Mouse (Mus musculus): ENCODE data around the gene Arid1b.

Gene Arid1b

GRCm38 (mm10) chr17:5190367-5190766 lies 196.2 kb downstream of the Arid1b start:
- no peak for DNase-seq (ENCODE audit: low spot score)

DNA sequence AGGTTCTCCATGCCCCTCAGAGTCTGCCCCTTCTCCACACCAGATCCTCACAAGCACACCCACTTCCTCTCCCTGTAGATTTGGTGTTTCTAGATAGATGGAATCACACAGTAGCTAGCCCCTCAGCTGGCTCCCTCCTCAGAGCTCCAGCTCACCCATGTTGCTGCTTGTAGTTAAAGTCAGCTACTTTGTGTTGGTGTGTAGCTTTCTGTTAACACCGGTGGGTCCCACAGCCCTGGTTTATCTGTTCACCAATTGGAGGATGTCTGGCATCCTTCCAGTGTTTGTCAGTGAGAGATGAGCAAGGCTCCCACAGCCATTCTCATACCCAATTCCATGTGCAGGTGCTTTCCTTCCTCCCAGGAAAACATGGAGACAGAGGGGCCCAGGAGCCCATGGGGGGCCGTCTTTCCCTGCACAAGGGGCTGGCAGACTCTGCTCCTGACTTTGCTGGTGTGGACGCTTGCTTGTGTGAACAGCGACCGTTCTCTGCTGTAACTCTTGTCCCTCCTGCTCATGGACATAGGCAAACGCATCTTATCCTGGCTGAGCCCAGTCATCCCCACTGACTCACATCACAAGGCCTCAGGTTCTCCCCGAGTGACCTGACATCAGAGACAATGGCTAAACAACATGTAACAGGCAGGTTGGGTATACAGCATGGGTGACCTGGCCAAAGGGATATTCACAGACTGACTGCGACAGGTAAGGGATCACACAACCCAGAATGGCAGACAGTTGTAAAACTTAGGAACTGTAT lies 200.2 kb downstream of the Arid1b start:
- no peak for DNase-seq (ENCODE audit: low spot score)

GRCm38 (mm10) chr17:5195397-5195796 lies 201.3 kb downstream of the Arid1b start:
- DNase-seq (ENCODE audit: low spot score): no peak

DNA sequence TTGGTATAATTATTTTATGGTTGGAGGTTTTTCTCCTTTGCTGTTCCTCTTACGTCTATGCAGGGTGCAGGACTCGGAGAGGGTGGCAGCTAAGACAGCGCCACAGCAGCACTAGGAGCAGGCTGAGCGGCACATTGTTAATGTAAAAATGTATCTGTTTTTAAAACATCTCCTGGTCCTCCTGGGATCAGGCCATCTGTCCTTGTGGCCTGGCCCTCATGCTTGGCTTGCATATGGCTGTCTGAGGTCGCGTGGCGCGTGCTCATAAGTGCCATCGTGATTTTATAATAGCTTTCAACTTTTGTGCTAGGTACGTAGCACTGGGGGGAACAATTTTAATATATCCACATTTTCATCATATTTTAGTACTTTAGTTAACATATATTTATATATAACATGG lies 201.9 kb downstream of the Arid1b start:
- DNase-seq (ENCODE audit: low spot score): no peak

GRCm38 (mm10) chr17:5196508-5196907 lies 202.4 kb downstream of the Arid1b start:
- DNase-seq (ENCODE audit: low spot score): no peak

DNA sequence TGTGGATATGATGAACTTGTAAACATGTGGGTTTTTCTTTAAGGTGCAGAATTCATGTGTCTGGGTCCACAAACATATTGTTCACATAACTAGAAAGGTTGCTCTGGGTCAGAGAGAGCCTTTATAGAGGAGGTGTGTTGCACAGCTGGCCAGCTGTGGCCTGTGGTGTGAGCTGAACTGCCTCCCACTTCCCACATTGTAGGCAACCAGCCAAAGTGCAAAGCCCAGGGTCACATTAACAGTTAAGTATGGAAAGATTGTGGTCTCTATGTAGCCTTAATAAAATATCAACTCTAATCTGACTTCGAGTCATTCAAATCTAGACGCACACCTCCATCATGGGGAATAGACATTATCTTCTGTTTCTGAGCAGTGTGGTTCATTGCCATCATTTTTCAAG lies 203.0 kb downstream of the Arid1b start:
- no peak for DNase-seq (ENCODE audit: low spot score)

DNA sequence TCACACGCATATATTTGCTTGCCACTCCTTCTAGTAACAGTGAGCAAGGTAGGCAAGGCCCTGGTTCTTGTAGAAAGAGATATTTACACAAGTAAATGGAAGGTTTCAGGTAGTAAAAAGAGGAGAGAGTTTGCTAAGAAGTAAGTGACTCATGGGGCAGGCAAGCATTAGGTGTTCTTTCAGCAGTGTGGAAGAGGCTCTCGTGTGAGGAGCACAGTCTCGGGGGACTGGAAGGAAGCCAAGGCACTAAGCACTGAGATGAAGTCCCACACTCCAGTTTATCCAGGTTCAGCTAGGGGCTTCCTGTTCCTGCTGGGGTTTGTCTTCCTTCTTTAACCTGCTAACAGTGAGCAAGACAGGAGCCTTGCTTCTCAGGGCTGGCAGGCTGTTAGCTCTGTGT lies 203.6 kb downstream of the Arid1b start:
- no peak for DNase-seq (ENCODE audit: low spot score)

- DNase-seq (ENCODE audit: low spot score): no peak
Measured at GRCm38 (mm10) chr17:5198252-5198651, 204.1 kb downstream of the Arid1b start.

DNA sequence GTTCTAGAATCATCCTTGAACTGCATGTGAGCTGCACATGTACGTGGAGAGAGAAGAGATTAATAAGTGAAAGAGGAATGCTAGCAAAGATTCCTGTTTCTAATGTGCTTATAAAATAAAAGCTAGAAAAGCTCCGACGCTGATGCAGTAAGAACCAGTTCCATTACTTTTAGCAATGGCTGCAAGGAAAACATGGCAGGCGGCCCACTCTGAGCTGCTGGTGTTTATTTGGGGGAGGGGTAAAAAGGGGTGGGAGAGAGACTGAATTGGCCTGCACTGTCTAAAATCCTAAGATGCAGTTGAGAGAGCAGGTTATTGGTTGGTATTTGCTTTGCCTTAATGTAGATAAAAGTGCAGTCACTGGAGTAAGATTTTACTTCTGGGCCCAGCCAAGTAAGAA lies 204.7 kb downstream of the Arid1b start:
- DNase-seq (ENCODE audit: low spot score): no peak

GRCm38 (mm10) chr17:5200638-5201037 lies 206.5 kb downstream of the Arid1b start:
- no peak for DNase-seq (ENCODE audit: low spot score)

DNA sequence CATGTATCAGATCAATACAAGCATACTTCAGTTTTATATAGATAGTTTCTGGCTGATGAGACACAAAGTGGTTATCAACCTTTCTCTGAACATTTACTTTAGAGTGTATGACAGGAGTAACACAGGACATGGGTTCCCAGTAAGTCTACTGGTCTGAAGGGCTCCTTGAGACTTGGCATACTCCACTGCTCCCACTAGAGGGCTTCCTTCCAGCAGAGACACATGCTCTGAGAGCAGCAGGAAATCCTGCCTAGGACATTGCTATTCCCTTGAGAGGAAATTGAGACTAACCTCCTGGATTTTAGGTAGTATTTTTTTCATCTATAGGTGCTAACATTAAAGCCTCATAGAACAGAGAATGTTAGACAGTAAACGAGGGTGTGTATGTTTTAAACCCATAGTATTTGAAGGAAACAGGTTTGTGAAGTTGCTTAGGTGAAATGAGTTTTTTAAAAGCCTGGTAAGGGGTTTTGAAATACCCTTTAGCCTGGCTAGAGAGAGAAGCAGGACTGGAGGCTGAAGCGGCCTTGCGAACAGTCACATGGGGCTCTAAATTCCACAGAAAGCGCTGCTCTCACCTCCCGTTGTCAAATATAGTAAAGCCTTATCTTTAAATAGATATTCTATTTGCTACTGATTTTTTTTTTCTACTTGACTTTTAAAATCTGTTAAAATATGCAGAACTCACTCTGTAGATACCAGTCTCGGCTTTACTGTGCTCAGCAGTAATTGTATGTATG lies 207.9 kb downstream of the Arid1b start:
- peak; percentile 62 for DNase-seq (ENCODE audit: low spot score)

- DNase-seq (ENCODE audit: low spot score): no peak
Measured at GRCm38 (mm10) chr17:5202756-5203155, 208.6 kb downstream of the Arid1b start.

GRCm38 (mm10) chr17:5203346-5204102 lies 209.4 kb downstream of the Arid1b start:
- no peak for DNase-seq (ENCODE audit: low spot score)

- DNase-seq (ENCODE audit: low spot score): no peak
Measured at GRCm38 (mm10) chr17:5204103-5204665, 210.1 kb downstream of the Arid1b start.

GRCm38 (mm10) chr17:5205163-5205581 lies 211.0 kb downstream of the Arid1b start:
- DNase-seq (ENCODE audit: low spot score): no peak

- DNase-seq (ENCODE audit: low spot score): no peak
Measured at GRCm38 (mm10) chr17:5206731-5207130, 212.6 kb downstream of the Arid1b start.

DNA sequence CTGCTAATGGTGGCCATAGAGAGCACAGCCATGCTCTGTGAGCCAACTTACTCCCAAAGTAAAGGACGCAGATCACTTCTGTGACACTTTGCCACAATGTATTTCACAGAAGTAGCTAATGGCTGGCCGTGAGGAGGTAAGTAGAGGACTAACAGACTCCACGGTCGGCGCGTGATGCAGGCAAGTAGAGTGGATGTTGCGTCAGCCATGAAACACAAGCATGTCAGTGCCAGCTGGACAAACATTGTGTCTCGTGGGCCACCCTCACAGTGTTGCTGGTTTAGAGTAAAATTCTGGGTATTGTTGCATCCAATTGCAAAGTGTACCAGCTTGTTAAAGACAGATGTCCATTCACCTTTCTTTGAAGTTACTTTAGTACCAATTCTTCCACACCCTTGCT lies 213.7 kb downstream of the Arid1b start:
- no peak for DNase-seq (ENCODE audit: low spot score)

DNA sequence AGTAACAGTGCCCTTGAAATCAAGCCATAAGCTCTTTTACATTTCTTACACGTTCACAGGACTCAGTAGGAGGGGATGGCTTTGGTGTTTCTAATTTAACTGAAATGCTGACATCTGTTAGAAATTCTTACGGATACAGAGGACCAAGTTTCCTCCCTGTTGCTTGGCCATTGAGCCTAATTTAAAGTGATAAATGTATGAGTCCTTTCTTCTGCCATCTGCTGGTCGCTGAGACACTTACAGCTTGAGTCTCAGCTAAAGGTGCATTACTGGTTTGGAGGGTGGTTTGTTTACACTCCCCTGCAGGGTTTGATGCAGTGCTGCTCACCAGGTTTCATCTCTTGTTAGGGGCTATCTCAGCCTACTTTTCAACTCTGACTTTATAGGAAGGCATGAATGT lies 214.2 kb downstream of the Arid1b start:
- DNase-seq (ENCODE audit: low spot score): no peak

DNA sequence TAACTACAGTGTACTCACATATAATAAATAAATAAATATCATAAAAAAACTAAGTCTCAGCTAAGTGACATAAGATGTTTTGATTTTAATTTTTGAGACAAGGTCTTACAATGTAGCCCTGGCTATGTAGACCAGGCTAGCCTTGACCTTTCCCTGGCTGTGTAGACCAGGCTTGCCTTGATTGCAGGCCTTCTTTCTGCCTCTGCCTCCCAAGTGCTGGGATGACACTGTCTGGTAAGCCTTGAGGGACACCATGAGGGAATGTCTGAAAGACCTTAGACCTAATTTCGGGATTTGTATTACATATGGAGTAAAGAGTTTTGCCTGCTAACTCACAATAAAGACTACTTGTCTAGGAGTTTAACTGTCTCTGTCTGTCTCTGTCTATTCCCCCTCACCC lies 214.9 kb downstream of the Arid1b start:
- no peak for DNase-seq (ENCODE audit: low spot score)

- no peak for DNase-seq (ENCODE audit: low spot score)
Measured at GRCm38 (mm10) chr17:5210101-5210727, 216.1 kb downstream of the Arid1b start.

GRCm38 (mm10) chr17:5210891-5211290 lies 216.8 kb downstream of the Arid1b start:
- DNase-seq (ENCODE audit: low spot score): no peak

- DNase-seq (ENCODE audit: low spot score): no peak
Measured at GRCm38 (mm10) chr17:5212166-5212565, 218.0 kb downstream of the Arid1b start.
